Mouse (Mus musculus) layer of hippocampus, adult 2 months (tissue): ENCODE results near the gene Fzd2. TPM values are rescaled to one million over a fixed set of nuclear protein-coding genes. Genes with fewer than 3 reads are reported as not detected.

ENCODE experiments used
- DNase-seq, 2 experiments: peaks; one replicate each; pipeline ENCODE4 v3.0.0; 2022; ENCODE audit warnings: low spot score in 2 of 2
- H3K27ac ChIP-seq: fragments of 200-600 bp; 2 replicates; pipeline ENCODE4 v1.8.1; 2022
- H3K4me3 ChIP-seq: fragments of 200-600 bp; 2 replicates; pipeline ENCODE4 v1.8.1; 2022; ENCODE audit warnings: mild to moderate bottlenecking
- CTCF ChIP-seq: fragments of 200-600 bp; conservative IDR thresholded peaks from 2 replicates; pipeline ENCODE4 v1.8.1; 2022; ENCODE audit warnings: antibody characterized with exemption, mild to moderate bottlenecking, moderate library complexity
- total RNA-seq, 2 experiments: library from RNA; stranded (reverse); gene quantifications; 2 replicates each; pipeline ENCODE4 v1.2.3; 2021

Fzd2 gene
- total RNA-seq, 2 experiments from 2014 or later: 7.5 to 9.2 TPM

DNA sequence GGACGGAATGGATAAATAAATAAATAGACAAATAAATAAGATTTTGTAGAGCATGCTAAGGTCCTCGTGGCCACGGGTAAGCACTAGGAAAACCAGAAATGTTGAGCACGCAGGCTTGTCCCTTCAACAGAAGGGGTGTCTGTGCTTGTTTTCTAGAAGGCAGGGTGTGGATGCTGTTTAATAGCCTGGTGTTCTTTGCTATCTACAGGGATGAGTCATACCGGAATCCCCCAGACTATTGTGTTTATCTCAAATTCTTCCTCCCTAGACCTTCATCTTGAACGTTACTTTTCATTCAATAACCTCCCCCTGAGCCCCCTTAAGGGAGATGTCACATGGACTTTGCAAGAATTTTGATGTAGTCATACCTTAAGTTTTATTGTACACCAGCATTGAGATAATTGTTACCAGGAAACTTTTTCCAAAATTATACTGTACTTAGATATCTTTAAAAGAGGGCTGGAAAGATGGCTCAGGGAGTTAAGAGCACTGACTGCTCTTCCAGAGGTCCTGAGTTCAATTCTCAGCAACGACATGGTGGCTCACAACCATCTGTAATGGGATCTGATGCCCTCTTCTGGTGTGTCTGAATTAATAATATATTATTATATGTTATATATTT lies 35.3 kb upstream of the Fzd2 start:
- DNase-seq: no peak
- no peak overlapping the region for H3K4me3 ChIP-seq
- TF ChIP-seq CTCF: no peak
- no peak overlapping the region for H3K27ac ChIP-seq

DNA sequence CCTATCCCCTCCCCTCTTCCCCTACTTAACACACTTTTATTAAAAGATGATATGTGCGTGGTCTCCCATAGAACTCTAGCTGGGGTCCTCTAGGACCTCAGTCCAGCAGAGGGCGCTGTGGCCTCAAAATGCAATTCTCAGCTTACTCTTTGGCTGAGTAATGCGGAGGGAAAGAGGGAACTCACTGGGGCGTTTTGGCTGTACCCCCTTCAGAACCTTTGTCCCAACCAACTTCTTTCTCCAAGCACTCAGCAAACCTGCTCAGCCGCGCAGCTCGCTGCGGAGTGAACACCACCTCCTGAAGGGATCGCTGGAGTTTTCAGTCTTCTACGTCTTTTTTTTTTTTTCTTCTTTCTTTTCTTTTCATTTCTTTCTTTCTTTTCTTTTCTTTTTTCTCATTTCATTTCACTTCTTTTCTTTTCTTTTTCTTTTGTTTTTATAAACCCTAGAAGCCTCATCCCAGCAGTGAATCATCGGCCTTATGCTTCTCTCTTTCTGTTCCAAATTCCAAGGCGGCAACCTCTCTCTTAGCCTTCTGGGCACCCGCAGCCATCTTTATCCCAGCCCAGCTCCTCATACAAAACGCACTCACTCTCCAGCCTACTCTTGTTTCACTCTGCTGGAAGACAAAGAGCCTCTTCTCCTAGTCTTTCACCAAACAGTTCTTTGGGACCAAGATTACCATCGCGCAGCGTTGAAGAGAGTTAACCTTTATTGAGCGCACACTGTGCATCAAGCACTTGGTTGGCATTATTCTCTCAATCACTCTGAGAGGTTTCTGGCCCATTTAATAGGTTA lies 31.1 kb upstream of the Fzd2 start:
- Histone ChIP-seq H3K4me3 (peak overlapping the region; percentile 54), H3K27ac (peak overlapping the region; percentile 43; the same call in 1 of the 2 replicates)
- peak; percentile 74 to 89 for DNase-seq
- TF ChIP-seq CTCF: peak; percentile 84

DNA sequence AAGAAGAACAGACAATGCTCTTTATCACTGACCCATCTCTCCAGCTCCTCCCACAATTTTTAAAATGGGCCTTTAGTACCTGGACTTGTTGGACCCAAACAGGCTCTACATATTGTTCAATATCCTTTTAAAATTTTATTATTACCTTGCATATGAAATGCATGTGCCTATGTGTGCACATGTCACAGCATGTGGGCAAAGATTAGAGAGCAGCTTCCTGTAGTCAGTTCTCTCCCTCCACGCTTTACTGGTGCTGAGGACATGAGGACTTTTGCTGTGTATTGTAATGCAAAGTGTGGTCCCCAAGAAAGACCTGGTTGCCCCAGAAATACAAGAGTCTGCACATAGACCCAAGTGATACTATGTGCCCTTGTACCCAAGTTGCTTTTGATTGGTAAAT lies 29.2 kb upstream of the Fzd2 start:
- DNase-seq: no peak
- no peak overlapping the region for H3K27ac ChIP-seq
- TF ChIP-seq CTCF: no peak
- H3K4me3 ChIP-seq: no peak overlapping the region

DNA sequence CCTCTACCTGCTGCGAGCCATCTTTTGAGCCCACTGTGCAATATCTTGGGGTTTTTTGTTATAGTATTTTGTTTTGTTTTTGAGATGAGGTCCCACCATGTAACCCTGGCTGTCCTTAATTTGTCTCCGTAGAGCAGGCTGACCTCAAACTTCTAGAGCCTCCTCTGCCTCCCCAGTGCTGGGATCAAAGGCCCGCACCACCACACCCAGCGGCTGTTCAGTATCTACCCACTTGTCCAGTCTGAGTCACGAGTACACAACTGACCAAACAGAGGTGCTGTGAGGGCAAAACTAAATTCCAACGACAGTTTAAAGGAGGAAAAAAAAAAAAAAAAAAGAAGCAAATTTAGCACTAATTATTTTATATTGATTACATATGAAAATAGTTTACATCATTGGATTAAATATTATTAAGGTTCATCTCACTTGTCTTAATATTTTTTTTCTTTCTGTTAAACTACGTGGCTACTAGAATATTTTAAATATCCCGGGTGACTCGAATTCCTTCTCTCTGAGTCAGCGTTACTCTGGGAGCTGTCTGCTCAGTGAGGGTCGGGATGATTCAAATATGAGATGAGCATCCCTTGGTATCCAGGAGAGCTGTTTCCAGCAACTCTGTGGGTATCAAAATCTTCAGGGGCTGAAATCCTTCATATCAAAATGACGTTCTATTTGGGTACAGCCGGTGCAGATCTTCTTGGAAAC lies 28.0 kb upstream of the Fzd2 start:
- TF ChIP-seq CTCF: no peak
- H3K27ac ChIP-seq: no peak overlapping the region
- H3K4me3 ChIP-seq: no peak overlapping the region
- no peak for DNase-seq

DNA sequence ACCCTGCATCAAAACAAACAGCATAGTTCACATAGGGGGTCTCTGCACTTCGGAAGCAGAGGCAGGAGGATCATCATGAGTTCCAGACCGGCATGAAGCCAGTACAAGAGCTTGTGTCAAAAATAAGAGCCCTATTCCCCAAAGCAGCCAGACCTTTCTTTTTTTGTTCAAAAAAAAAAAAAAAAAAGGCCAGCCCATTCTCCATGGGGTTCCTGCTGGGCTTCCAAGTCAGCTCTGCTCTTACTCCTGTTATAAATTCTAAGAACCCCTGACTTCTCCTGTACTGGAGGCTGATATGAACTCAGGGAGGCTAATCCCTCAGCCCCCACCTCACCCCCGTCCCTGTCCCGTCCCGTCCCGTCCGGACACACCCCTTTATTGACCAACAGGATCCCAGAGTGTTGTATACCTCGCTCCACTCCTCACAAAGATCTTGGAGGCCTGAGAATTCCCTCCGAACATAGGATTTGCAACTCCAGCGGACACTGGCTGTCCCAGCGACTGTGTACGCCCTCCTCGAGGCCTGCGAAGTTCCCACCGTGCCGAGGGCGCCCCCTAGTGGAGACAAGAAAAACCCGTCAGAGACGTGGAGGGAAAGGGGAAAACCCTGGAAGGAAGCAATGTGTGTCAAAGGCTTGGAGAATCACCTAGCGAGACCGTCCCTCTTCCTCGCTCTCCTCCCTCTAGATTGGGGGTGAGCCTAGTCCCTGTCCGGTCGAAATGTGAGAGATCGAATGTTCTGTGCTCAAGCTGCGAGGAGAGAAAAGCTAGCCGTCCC lies 25.7 kb upstream of the Fzd2 start:
- TF ChIP-seq CTCF: peak; percentile 91
- Histone ChIP-seq H3K27ac (peak overlapping the region; percentile 77), H3K4me3 (peak overlapping the region; percentile 40)
- DNase-seq: peak; percentile 49 to 81

DNA sequence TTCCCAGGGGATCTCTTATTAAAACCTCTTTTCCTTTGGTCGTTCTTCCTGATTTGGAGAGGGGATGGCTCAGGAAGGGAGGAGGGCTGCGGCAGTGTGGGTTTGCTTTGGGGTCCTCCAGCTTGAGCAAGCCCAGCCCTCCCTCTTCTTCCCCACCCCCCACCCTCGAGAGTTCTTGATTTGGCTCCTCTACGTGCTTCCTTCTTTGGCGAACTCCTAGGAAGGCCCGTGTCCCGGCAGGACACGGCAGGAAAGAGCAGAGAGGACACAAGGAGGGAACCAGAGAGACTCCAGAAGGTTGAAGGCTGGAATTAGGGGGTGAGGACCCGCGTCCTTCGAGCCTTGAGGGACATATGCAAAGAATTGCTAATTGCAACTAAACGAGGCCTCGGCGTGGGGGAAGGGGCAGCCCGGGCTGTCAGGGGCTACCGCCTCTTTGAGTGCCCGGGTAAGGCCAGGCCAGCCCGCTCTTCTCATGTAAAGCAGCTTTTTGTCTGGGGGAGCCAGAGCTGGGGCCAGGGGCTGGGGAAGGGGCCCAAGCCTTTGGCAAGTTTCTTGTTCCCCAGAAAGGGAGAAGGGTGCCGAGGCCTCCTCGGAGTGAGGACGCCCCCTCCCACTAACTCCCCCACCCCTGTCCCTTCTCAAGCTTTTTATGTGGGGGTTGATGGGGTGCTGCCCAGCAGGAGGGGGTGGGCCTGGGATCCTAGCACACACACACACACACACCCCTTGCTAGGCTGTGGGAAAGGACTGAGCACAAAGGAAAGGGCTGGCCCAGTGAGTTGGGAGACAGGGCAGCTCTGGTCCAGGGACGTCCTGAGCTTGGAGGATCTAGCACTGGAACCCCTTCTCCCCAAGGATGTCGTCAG lies 24.8 kb upstream of the Fzd2 start, which contains the start of gene Gm11627:
TSS of gene Gm11627 (minus strand) at position 297 of the 869 bp plus-strand sequence.
- no peak for DNase-seq
- Histone ChIP-seq H3K27ac (peak within 1 kb of the TSS; percentile 77), H3K4me3 (peak within 1 kb of the TSS; percentile 40)
- no peak for TF ChIP-seq CTCF

DNA sequence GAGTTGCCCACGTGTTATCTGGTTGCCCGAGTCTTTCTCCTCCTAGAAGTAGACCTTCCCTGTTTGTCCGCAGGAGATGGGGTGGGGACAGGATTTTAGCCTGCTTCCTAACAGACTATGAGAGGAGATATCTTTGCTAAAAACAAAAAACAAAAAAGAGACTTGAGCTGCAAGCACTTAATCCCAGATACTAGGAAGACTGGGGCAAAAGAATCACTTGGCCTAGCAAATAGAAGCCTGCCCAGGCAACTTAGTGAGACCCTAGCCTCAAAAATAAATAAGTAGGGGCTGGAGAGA lies 24.2 kb upstream of the Fzd2 start:
- TF ChIP-seq CTCF: no peak
- no peak for DNase-seq
- no peak overlapping the region for H3K4me3 ChIP-seq
- H3K27ac ChIP-seq: peak overlapping the region; percentile 73; the same call in 1 of the 2 replicates

DNA sequence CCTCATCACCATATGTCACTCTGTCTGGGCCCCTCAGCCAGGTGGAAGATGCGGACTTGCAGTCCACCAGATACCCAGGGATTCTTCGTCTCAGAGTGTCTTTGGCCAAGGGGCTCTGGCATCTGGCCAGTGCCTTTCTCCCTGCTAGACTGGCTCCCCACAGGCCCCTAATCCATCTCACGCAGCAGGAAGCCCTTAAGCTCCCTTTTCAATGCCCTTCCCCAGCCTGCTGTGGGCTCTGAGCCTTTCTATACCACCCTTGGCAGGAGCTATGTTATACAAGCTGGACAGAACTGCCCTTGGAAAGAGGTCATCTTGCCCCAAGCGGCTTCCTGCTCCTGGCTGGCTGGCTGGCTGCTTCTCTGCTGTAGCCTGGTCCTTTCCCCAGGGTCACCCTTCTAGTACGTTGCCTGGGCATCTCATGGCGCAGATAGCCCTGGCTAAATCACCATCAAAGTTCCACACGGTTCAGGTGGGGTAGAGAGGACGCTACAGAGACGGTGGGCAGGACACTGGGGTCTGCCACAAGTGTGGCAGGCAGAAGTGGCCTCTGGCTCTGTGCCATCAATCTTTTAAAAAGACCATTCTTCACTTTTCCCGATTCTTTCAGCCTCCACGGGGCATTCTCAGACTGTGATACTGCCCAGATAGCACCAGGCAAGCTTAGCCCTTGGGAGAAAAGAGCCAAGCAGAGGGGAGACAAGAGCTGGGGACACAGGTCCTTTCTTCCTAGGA lies 22.7 kb upstream of the Fzd2 start:
- H3K27ac ChIP-seq: peak overlapping the region; percentile 73; the same call in 1 of the 2 replicates
- DNase-seq: no peak
- TF ChIP-seq CTCF: no peak
- H3K4me3 ChIP-seq: no peak overlapping the region

DNA sequence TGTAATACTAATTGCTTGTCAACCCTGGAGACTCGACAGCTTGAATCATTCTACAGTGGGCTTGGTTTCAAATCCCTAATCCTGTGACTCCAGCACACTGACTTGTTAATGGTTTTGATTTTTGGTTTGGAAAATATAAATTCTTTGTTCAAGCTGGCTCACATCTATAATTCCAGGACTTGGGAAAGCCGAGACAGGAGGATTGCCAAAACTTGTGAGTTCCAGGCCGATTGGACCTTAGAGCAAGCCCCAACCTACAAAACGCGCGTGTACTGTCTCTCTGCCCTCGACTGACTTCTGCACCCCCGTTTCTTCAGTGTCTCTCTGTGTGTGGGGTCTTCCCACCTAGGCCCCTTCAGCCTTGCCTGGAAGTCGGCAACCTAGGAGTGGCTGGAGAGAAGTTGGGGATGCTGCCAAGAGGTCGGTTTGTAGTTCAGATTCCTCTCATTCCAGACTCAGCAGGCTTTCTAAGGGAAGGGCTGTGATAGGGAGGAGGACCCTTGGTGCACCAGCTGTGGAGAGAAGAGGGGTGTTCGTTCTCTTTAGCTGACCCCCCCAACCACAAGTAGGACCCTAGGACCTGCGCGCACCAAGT lies 22.1 kb upstream of the Fzd2 start:
- no peak for DNase-seq
- Histone ChIP-seq H3K27ac (peak overlapping the region; percentile 73; the same call in 1 of the 2 replicates), H3K4me3 (no peak overlapping the region)
- TF ChIP-seq CTCF: no peak

DNA sequence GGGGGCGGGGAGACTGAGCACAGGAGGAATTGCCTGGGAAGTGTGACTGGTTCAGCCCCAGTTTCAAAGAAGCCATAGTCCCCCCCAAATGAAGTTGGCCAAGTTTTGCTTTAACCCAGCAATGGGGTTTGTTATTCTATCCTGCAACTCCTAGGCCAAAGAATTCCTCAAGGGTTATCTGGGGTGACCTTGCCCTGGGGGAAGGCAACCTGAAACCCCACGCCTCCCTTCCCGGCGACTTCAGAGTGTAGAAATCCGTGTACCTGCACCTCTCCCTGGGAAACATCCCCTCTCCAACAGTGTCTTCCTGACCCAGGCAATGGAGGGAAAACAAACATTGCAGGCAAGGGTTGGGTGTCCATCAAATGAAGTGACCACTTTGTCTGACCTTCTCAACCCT lies 21.5 kb upstream of the Fzd2 start:
- no peak for DNase-seq
- no peak for TF ChIP-seq CTCF
- Histone ChIP-seq H3K4me3 (no peak overlapping the region), H3K27ac (no peak overlapping the region)
